Mouse (Mus musculus): ENCODE data around the gene Dapk1.

The Dapk1 gene

DNA sequence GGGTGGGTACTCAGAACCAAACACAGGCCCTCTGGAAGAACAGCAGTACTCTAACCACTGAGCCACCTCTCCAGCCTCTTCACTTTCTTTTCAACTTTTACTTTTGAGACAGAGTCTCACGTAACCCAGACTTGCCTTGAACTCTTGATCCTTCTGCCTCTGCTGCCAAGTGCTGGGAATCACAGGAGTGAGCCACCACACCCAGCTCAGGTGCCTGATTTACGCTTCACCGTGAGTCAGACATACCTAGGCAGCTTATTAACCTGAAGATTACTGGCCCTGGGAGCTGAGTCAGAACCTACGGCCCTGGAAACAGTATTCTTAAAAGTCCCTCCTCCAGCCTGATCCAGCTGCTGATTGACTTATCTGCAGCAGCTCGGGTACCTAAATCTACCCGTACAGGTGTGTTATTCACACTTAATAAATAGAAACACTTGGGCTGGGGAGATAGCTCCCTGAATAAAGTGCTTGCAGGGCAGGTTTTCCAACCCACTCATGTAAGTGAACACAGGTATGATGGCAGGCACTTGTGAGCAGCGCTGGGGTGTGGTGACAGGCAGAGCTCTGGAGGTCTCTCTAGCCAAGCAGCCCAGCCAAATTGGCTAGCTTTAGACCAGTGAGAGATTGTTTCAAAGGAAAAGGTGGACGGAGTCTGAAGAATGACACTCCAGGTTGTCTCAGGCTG, 60.9 kb downstream of the Dapk1 start:
- in situ Hi-C loops (cut with MboI, MseI) = no loop called here

DNA sequence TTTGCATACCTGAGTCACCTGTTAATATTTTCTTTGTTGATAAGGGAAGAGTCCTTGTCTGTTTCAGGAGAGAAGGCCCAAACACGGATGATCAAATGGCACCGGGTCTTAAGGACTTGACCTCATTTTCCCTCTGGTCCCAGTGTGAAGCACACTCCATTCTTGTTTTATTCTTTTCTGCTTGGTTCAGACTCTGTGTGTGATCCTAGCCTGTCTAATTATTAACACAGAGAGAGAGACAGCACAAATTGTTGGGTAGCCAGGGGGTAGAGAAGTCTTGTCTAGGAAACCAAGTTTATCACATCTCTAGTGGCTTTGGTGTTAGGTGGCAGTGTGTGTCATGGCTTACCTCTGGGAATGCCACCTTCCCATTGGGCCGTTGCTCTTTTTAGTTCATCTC, 62.3 kb downstream of the Dapk1 start:
- in situ Hi-C loops (cut with MboI, MseI) = no loop called here

DNA sequence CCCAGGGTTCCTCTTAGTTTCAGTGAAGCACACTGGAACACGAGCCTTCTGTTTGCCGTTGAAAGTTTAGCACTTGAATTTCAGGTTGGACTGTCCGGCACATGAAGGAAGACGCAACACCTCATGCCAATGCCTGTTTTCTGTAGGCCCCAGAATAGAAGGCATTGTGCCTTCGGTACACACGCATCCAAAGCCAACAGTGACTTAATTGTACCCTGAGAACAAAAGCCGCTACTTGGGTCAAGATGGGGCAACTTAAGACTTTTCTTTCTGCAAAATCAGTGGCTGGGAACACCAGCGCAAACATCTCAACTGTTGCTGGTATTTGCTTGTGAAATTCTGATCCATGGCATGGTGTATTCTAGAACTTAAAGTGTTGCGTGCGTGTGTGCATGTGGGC, 63.1 kb downstream of the Dapk1 start:
- in situ Hi-C loops (cut with MboI, MseI) = no loop called here

- in situ Hi-C loops (cut with MboI, MseI) = no loop called here
Measured at GRCm38 (mm10) chr13:60665402-60665801, 63.7 kb downstream of the Dapk1 start.

DNA sequence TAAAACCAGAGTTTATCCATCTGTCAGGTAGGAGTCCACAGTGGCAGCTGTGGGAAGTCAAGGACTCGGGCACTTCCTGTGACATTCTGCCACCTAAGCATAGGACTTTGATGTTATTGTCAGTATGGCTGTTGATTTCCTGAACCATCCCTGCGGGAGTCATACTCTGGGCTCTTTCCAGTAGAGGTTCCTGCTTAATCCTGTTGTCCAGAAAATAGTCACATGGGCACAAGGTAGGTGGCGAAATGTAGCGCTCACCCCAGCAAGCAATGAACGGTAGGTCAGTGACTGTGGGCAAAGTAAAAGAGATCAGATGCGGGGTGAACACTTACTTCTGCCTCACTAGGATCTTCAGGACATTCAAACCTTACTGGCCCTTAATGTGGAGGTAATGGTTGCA, 66.3 kb downstream of the Dapk1 start:
- in situ Hi-C loops (cut with MboI, MseI) = no loop called here

DNA sequence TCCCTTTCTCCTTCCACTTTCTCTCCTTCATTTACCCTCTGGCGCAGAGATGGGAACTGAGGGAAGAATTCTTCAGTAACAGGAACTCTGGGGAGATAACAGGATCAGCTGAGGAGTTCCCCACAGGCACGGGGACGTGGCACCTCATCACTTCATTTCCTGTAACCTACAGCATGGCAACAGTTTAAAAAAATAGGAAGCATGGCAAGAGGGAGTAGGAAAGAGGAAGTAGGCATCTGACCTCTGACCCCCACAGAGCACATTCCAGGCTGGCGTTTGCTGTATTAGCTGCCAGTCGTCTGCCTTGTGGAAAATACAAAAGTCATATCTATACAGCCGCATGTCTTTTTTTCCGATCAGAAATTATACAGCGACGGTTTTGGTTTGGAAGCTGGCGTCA, 68.9 kb downstream of the Dapk1 start:
- in situ Hi-C loops (cut with MboI, MseI) = no loop called here

DNA sequence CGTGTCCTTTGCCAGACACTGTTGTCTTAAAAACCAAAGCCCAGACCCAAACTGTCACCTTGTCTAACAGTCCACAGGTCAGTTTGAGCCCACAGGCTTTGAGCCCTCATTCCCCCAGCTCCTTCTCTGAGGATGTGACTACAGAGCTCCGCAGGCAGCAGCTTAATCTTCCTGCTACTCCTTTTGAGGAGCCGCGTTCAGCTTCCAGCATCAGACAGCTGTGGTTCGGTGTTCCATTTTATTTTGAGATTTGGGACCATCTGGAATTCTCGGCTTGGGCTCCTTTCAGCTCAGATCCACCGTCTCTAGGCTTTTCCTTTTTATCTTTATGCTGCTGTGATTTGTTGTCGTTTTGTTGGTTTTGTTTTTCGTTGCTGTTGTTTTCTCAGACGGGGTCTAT, 69.5 kb downstream of the Dapk1 start:
- in situ Hi-C loops (cut with MboI, MseI) = no loop called here

GRCm38 (mm10) chr13:60672287-60672686, 70.5 kb downstream of the Dapk1 start:
- in situ Hi-C loops (cut with MboI, MseI) = no loop called here

DNA sequence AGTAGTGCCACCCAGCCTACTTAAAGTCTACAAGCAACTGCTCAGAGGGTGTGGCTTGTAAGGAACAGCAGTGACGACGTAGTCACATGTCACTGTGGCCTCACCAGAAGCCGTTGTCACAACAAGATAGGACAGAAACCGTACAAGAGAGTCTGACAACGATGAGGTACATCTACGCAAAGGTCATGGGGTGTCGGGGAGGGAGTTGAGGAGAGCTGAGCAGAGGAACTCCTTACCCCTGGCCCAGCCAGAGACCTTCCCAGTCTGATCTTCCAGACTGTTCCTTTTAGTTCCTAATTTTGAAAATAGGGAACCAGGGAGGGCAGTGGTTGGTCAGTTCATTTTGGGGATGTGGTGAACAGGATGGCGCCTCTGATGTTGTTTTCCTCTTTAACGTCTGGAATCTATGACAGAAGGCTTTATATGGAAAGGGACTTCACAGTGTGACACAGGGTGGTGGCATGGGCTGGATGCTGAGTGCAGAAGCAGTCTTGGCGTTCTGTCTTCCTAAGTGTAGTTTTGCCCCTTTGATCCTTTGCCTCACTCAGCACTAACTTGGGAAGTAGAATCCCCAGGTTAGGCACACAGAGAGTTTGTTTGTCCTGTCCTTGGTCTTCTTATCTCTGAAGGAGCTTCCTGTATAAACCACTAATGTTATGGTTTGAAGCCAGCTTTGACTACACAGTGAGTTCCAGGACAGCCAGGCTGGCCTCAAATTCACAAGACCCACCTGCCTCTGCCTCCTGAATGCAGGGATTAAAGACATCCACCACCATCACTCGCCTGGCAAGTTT, 71.3 kb downstream of the Dapk1 start:
- in situ Hi-C loops (cut with MboI, MseI) = no loop called here

- in situ Hi-C loops (cut with MboI, MseI) = no loop called here
Measured at GRCm38 (mm10) chr13:60674301-60674700, 72.6 kb downstream of the Dapk1 start.

DNA sequence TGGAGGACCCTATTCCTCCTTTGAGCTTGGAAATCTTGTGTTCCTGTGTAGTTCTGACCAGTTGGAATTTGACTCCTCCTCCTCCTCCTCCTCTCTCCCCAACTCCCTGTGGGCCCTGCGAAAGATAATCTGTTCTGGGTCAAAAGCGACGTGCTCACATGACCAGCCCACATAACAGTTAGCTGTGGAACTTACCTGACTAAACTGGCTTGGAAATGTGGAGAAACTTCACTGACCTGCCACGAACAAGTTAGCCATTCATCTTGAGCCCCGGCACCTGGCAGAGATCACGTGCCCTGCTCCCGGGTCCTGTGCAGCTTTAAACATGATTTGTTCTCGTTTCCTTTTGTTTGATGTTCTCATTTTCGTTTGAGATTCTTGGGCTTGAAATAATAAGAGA, 73.2 kb downstream of the Dapk1 start:
- in situ Hi-C loops (cut with MboI, MseI) = no loop called here

- in situ Hi-C loops (cut with MboI, MseI) = no loop called here
Measured at GRCm38 (mm10) chr13:60675416-60675815, 73.7 kb downstream of the Dapk1 start.

- in situ Hi-C loops (cut with MboI, MseI) = no loop called here
Measured at GRCm38 (mm10) chr13:60678912-60679311, 77.2 kb downstream of the Dapk1 start.

GRCm38 (mm10) chr13:60682714-60683695, 81.3 kb downstream of the Dapk1 start:
- in situ Hi-C loops (cut with MboI, MseI) = no loop called here

GRCm38 (mm10) chr13:60684050-60684760, 82.5 kb downstream of the Dapk1 start:
- in situ Hi-C loops (cut with MboI, MseI) = no loop called here

GRCm38 (mm10) chr13:60684806-60685205, 83.1 kb downstream of the Dapk1 start:
- in situ Hi-C loops (cut with MboI, MseI) = no loop called here

DNA sequence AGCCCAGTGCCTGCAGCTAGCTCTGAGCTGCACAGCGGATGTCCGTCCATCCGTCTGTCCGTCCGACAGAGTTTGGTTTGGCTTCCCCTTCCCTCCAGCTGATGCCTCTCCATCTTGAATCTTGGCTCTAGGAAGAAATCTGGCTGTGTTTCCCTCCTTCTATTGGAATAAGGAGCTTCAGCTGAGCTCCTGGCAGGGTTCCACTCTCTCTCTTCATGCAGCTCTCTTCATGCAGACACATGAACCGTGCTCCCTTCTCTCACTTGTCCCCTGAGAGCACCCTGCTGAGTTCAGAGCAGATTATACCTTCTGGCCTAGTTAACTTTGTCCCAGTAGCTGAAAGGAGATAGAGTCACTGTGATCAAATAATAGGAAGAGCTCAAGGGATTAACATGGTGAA, 83.5 kb downstream of the Dapk1 start:
- in situ Hi-C loops (cut with MboI, MseI) = no loop called here

DNA sequence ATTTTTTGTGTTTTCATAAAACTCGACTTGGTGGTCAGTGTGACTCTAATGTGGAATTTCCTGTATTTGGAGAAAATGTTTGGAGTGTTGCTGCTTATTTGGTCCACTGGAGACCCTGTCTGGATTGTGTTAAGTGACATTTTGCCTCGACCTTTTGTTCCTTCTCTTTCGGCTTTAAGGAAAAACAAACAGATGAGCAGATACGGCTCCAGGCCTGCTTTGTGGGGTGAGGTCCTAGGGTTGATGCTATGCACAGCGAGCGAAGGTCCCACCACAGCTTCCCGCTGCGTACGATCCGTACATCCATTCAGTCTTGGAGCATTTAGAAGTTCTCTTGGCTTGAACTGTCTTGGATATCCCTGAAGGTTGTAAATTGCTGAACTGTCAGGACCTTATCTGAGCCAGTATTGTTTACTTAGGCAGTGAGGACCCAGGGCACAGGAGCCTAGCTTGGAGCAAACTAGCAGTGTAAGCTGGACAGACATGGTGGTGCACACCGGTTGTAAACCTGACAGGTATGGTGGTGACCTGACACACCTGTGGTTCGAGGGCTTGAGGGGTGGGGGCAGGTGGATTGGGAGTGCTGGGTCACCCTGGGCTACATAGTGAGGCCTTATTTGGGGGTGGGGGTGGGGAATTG, 84.4 kb downstream of the Dapk1 start:
- in situ Hi-C loops (cut with MboI, MseI) = no loop called here

DNA sequence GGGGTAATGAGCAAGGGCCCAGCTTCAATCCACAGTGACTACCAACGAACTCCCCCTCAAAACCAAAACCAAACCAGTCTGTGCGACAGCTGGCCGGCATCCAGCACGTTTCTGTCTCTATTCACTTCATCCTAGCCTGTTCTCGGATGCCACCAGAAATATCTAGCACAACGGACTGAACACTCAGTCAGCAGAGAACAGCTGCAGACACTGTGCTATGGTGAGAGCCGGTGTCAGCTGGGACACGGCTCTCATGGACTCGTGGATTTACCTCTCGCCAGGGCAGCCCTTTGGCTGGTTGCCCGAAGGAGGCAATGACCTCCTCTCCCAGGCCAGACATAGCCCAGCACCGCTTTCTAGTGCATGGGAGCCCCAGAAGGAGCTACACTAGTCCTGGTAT, 85.2 kb downstream of the Dapk1 start:
- in situ Hi-C loops (cut with MboI, MseI) = no loop called here

DNA sequence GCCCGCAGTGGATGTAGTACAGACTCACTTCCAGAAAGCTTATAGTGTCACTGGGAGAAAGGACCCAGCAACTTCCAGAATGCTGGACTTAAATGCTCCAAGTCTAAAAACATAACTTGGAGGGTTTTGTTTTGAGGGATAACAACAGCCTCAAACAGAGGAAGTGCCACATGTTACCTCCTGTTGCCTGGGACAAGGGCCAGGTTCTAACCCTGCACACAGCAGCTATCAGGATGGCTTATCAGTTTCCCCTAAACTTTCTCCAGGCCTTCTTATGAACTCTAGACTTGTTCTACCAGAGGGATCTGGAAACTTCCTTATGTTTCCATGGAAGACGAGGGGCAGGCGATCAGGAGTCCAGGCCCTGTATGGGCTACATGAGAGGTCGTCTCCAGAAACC, 85.7 kb downstream of the Dapk1 start:
- in situ Hi-C loops (cut with MboI, MseI) = no loop called here

DNA sequence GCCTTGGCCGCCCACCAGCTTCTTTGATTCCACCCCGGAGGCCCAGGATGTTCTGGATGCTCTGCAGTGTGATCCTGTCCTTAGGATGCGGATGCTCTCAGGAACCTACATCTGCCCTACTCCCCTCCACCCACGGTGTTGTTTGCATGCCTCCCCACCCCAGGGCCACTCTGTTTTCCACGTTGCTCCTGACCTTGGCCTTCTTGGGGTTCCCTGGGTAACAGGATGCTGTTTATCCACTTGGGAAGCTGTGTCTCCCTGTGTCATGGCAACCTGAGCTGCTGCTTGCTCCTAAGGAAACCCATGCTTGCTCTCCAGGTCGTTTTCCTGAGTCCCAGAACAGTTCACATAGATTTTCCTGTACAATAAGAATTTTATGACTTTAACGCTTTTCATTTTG, 86.1 kb downstream of the Dapk1 start:
- in situ Hi-C loops (cut with MboI, MseI) = no loop called here

All from T-helper 1 cell (primary cell).